Comparison of ENCODE assay signal across 27 mouse cellular contexts in genomic region chr11:79725005-79725404, GRCm38 (mm10).
DNase-seq lines count a peak whose midpoint lies in the region; ATAC-seq and TF ChIP-seq lines count a peak whose summit lies in the region.
"Had no signal": no experiment of that assay in that cellular context is flagged by ENCODE, and none has a peak within 500 bp of the region (broad histone marks: within the 10 kb centered on the region; RNA-seq: fewer than 3 reads in every experiment).

No protein-coding gene starts in this region.

- TF ChIP-seq CTCF in liver, adult 2 months (IDR thresholded peaks at IDR 0.05; ENCODE audit: low read depth, low read length) = no peak
- TF ChIP-seq CTCF in forebrain, postnatal 0 days (IDR thresholded peaks at IDR 0.05; ENCODE audit: low read depth) = no peak

- ATAC-seq in kidney, embryonic 16.5 days (ENCODE audit: low FRiP score, low TSS enrichment) = no peak
- no peak for ATAC-seq in liver, embryonic 12.5 days
- no peak for ATAC-seq in forebrain, postnatal 0 days
- ATAC-seq: activated CD4-positive, CD25-positive, alpha-beta regulatory T cell, adult 4 months; forebrain, embryonic 15.5 days had no signal

- H3K4me3 ChIP-seq in kidney, embryonic 16.5 days (ENCODE audit: low read length) = no peak overlapping the region
- H3K4me3 ChIP-seq in liver, adult 2 months (ENCODE audit: insufficient read depth, low read depth, low read length) = no peak overlapping the region
- no peak overlapping the region for H3K4me3 ChIP-seq in liver, embryonic 12.5 days
- no peak overlapping the region for H3K4me3 ChIP-seq in forebrain, postnatal 0 days (ENCODE audit: low read depth, low read length)
- H3K4me3 ChIP-seq: embryonic facial prominence, embryonic 10.5 days; embryonic facial prominence, embryonic 13.5 days; erythroblast, embryonic 14.5 days; forebrain, embryonic 12.5 days; forebrain, embryonic 15.5 days; heart, adult 2 months; heart, embryonic 10.5 days; heart, embryonic 13.5 days had no signal

- TF ChIP-seq POLR2A in liver, adult 2 months (IDR thresholded peaks at IDR 0.05; ENCODE audit: extremely low read depth, insufficient read depth, low read length) = no peak

- peak; percentile 19 for DNase-seq in adrenal gland, postnatal 14 days
- DNase-seq in adrenal gland, adult 8-10 months = no peak
- peak; percentile 50 to 63 for DNase-seq in kidney, adult 8-10 months
- DNase-seq in liver, adult 2 months (ENCODE audit: extremely low read depth, low read depth, low spot score) = peak; percentile 90
- no peak for DNase-seq in forebrain, postnatal 0 days
- DNase-seq: adrenal gland, postnatal 10 days; cerebellum, adult 11-12 months; cerebellum, adult 8-10 months; cerebellum, postnatal 10 days; cerebellum, postnatal 36 days; embryo, embryonic 11 days; gastrocnemius, postnatal 10 days; gastrocnemius, postnatal 36 days; heart, adult 2 months; heart, postnatal 14 days; heart, postnatal 4 days had no signal

- WGBS in kidney, embryonic 16.5 days = 84% methylated on average over 6 of the region's 6 CpGs
- WGBS in liver, adult 2 months = 39% methylated on average over 6 of the region's 6 CpGs
- WGBS in liver, embryonic 12.5 days (ENCODE audit: insufficient replicate concordance) = 72% methylated on average over 6 of the region's 6 CpGs
- WGBS in forebrain, postnatal 0 days = 89% methylated on average over 6 of the region's 6 CpGs

- H3K27me3 ChIP-seq in kidney, embryonic 16.5 days (ENCODE audit: insufficient read depth, low read length) = no peaks in the 10 kb centered on the region
- no peaks in the 10 kb centered on the region for H3K27me3 ChIP-seq in liver, adult 2 months (ENCODE audit: control insufficient read depth, insufficient read depth, low read length)
- no peaks in the 10 kb centered on the region for H3K27me3 ChIP-seq in liver, embryonic 12.5 days (replicated peaks)
- no peaks in the 10 kb centered on the region for H3K27me3 ChIP-seq in forebrain, postnatal 0 days (ENCODE audit: insufficient read depth, low read length)
- H3K27me3 ChIP-seq: embryonic facial prominence, embryonic 13.5 days; forebrain, embryonic 12.5 days; forebrain, embryonic 15.5 days; heart, embryonic 13.5 days had no signal

- H3K4me1 ChIP-seq in kidney, embryonic 16.5 days (ENCODE audit: insufficient read depth, low read length) = no peaks in the 10 kb centered on the region
- peaks cover 41% of the 10 kb centered on the region for H3K4me1 ChIP-seq in liver, adult 2 months (ENCODE audit: control insufficient read depth, insufficient read depth, low read length)
- H3K4me1 ChIP-seq in liver, embryonic 12.5 days = no peaks in the 10 kb centered on the region
- H3K4me1 ChIP-seq in forebrain, postnatal 0 days (ENCODE audit: insufficient read depth) = no peaks in the 10 kb centered on the region; the same call in 1 of the 2 replicates

- no peaks in the 10 kb centered on the region for H3K9me3 ChIP-seq in kidney, embryonic 16.5 days (ENCODE audit: low read length)
- no peaks in the 10 kb centered on the region for H3K9me3 ChIP-seq in liver, embryonic 12.5 days (replicated peaks)
- no peaks in the 10 kb centered on the region for H3K9me3 ChIP-seq in forebrain, postnatal 0 days (ENCODE audit: low read length)
- H3K9me3 ChIP-seq: embryonic facial prominence, embryonic 10.5 days; embryonic facial prominence, embryonic 13.5 days; forebrain, embryonic 12.5 days; forebrain, embryonic 15.5 days; heart, embryonic 10.5 days; heart, embryonic 13.5 days had no signal

- H3K36me3 ChIP-seq in kidney, embryonic 16.5 days (ENCODE audit: insufficient read depth, low read length) = no peaks in the 10 kb centered on the region
- peaks cover 4% of the 10 kb centered on the region; the same call in 1 of the 2 replicates for H3K36me3 ChIP-seq in liver, adult 2 months (ENCODE audit: control insufficient read depth, insufficient read depth, low read length)
- no peaks in the 10 kb centered on the region for H3K36me3 ChIP-seq in liver, embryonic 12.5 days
- no peaks in the 10 kb centered on the region for H3K36me3 ChIP-seq in forebrain, postnatal 0 days (ENCODE audit: insufficient read depth)
- H3K36me3 ChIP-seq: embryonic facial prominence, embryonic 10.5 days; embryonic facial prominence, embryonic 13.5 days; forebrain, embryonic 12.5 days; forebrain, embryonic 15.5 days; heart, embryonic 10.5 days; heart, embryonic 13.5 days had no signal

- H3K79me2 ChIP-seq in liver, adult 2 months (ENCODE audit: control insufficient read depth, insufficient read depth, low read length) = peaks cover 25% of the 10 kb centered on the region; the same call in 1 of the 2 replicates

- no peak overlapping the region for H3K27ac ChIP-seq in kidney, embryonic 16.5 days (ENCODE audit: low read length)
- peak overlapping the region; percentile 53 for H3K27ac ChIP-seq in liver, adult 2 months (replicated peaks; ENCODE audit: insufficient read depth, low read depth, low read length)
- no peak overlapping the region for H3K27ac ChIP-seq in liver, embryonic 12.5 days
- no peak overlapping the region for H3K27ac ChIP-seq in forebrain, postnatal 0 days (ENCODE audit: low read depth, low read length)
- H3K27ac ChIP-seq: embryonic facial prominence, embryonic 10.5 days; embryonic facial prominence, embryonic 13.5 days; forebrain, embryonic 12.5 days; forebrain, embryonic 15.5 days; heart, adult 2 months; heart, embryonic 10.5 days; heart, embryonic 13.5 days; hindbrain, embryonic 14.5 days had no signal

- H3K4me2 ChIP-seq in kidney, embryonic 16.5 days (replicated peaks; ENCODE audit: low read depth, low read length) = no peak overlapping the region
- H3K4me2 ChIP-seq in liver, embryonic 12.5 days = no peak overlapping the region
- no peak overlapping the region for H3K4me2 ChIP-seq in forebrain, postnatal 0 days (ENCODE audit: low read depth)
- H3K4me2 ChIP-seq: embryonic facial prominence, embryonic 13.5 days; forebrain, embryonic 12.5 days; forebrain, embryonic 15.5 days; heart, embryonic 13.5 days; hindbrain, embryonic 14.5 days had no signal

- no peak overlapping the region for H3K9ac ChIP-seq in kidney, embryonic 16.5 days (replicated peaks; ENCODE audit: low read length)
- H3K9ac ChIP-seq in liver, adult 2 months (ENCODE audit: low read depth, low read length) = no peak overlapping the region
- no peak overlapping the region for H3K9ac ChIP-seq in liver, embryonic 12.5 days
- no peak overlapping the region for H3K9ac ChIP-seq in forebrain, postnatal 0 days
- H3K9ac ChIP-seq: embryonic facial prominence, embryonic 13.5 days; forebrain, embryonic 12.5 days; forebrain, embryonic 15.5 days; heart, embryonic 13.5 days; hindbrain, embryonic 14.5 days had no signal

Comparison
In these comparisons a context has a peak if more than half of its experiments do, and no peak if none do; other contexts are left out.
1. DNase-seq: peak in adrenal gland, postnatal 14 days (single experiment), kidney, adult 8-10 months (2 of 2) and liver, adult 2 months (single experiment); none in adrenal gland, adult 8-10 months (single experiment) and forebrain, postnatal 0 days (single experiment).